Mouse (Mus musculus) B cell, adult 2 months (primary cell): ENCODE measurements around the gene Cotl1.

Experiments used
- DNase-seq, 2 experiments: peaks; one replicate each; pipeline ENCODE4 v3.0.0; 2022

The Cotl1 gene

DNA sequence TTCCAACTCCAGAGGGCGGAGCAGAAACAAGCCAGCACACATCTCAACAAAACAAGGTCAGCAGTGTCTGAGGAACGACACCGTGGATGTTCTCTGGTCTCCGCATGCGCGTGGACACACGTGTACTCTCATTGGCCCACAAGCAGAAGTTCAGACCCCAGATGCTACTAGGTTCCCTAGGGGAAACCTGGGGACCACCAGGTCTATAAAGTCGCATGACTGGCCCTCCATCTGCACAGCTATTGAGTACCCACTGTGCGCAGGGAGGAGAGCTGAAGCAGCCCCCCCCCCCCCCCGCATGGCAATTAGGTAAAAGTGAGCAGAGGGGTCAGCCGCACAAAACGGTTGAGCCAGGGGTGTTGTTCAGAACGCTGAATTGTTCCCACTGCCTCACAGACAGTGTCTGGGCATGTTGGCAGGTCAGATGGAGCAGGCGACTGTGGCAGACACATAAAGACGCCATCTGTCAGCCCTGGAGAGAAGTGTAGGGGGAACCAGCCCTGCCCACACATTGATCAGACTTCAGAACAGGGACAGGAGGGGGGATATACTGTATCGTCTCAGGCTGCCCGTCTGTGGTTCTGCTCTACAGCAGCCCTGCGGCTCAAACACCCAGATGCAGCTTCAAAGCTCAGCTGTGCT is 54.5 kb downstream of the Cotl1 start:
- DNase-seq, result no peak

DNA sequence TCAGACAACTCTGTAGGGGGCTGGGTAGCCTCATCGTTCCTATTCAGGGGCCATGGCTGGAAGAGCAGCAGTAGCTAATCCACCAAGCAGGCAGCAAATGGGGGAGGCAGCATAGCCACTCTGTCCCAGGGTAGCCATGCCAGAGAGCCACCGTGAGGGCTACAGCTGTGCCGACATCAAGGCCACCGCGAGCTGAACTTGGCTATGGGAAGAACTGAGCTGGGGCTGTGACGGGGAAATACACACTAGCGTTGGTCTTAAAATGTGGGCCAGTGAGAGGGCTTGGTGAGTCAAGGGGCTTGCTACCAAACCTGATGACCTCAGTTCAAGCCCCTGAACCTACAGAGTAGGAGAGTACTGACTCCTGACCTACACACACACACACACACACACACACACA is 55.7 kb downstream of the Cotl1 start:
- DNase-seq, result no peak

DNA sequence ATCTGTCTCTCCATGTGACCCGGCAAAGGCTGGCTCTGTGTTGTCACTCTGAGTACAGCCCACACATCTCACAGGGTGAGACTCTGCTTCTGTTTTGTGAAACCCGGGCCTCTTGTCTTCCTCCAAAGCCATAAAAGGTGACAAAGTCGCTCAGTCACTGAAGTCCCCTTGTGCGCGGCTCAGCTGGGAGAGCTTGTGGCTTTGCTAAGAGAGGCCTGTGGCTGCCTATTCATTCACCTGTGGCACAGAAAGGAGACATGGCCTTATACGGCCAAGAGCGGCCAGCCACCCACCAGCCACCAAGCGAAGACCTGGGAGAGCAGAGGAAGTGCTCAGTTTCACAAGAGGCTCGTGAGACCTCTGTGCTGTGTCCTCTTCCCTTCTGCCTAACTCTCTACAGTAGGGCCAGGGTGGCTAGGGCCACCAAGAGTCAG is 56.2 kb downstream of the Cotl1 start:
- DNase-seq, result peak; percentile 82 to 85

- no peak for DNase-seq
These were observed 56.8 kb downstream of the Cotl1 start for GRCm38 (mm10) chr8:119783579-119783978.

GRCm38 (mm10) chr8:119782715-119783114 is 57.6 kb downstream of the Cotl1 start:
- peak; percentile 87 for DNase-seq

DNA sequence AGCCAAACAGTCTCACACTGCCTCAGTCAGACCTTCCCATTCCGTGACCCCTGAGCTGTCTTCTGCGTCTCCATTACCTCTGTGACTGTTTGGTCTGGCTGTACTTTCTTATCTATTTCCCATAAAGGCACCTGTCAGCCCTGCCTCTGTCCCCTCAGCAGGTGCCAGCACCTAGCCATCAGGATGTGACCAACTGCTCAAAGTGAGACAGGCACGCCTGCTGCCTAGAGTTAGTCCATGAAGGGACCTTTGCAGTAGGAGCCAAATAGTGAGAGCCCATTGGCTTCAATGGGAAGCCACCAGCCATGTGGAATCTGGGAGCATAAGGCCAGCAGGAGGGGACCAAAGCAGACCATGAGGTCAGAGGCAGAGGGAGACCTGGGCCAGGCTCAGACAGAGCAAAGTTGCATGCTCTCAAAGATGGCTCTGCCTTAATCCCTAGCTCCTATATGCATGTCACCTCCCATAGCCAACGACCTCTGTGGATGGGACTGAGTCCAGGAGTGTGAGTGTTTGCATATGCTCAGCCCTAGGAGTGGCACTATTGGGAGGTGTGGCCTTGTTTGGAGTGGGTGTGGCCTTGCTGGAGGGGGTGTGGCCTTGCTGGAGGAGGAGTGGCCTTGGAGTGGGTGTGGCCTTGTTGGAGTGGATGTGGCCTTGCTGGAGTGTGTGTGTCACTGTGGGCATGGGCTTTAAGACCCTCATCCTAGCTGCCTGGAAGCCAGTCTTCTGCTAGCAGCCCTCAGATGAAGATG is 59.1 kb downstream of the Cotl1 start:
- DNase-seq, result peak; percentile 81 to 84

DNA sequence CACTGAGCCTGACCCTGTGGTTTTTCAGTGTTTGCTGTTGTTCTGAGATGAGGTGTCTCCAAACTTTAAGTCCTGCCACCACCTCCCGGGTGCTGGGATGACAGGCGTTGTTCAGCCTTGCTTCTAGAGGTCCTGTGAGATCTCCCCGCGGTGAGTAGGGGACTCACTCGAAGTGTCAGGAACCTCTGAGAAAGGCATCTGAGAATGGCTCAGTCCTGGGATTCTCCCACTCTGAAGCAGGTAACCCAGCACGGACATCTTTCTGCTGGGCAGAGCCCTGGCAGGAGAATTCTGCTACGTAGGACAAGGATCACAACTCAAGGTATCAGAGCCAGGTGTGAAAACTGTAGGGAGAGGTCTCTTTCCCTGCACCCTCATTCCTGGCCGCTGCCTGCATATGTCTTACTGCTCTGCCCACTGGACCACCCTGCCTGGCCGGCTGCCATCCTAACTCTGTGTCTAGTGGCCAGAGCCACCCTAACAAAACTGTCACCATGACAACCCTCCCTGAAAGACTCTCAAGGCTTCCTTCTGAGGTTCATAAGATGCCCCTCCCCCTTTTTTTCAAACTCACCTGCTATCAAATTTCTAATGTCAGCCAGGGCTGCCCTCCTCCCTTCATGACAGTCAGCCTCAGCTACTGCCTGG is 59.8 kb downstream of the Cotl1 start:
- DNase-seq, result no peak

GRCm38 (mm10) chr8:119779013-119779737 is 61.2 kb downstream of the Cotl1 start:
- DNase-seq, result peak; percentile 82 to 85

GRCm38 (mm10) chr8:119778263-119778662 is 62.1 kb downstream of the Cotl1 start, which contains the start of gene Tldc1:
Gene Tldc1, minus strand, starts transcription at chr8:119778416.
- DNase-seq, result peak; percentile 98

GRCm38 (mm10) chr8:119777765-119778164 is 62.6 kb downstream of the Cotl1 start:
- DNase-seq, result peak; percentile 19 to 41

DNA sequence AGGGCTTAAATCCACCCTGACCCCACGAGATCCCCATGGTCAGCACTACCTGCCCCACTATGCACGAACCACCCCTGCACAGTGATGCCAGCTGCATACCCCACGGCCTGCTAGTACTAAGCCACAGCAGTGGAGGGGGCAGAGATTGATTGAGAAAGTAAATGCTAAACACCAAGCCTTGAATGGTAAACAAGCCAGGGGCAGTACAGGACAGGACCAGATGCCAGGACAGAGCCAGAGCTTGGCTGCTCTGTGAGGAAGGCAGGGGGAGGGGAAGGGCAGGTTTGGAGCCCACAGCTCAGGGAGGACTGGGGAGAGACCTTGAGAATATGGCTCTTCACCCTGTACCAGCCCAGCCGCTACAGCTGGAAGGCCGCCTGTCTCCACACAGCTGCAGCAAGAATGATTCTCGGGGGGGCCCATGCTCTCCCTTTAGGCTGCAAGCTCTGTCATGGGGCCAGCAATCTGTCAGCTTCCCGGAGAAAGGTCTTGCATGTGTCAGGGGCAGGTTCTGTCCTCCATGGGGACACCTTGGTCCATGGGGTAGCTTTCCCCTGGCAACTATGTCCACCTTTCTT is 63.6 kb downstream of the Cotl1 start:
- no peak for DNase-seq

- no peak for DNase-seq
These were observed 74.4 kb downstream of the Cotl1 start for GRCm38 (mm10) chr8:119765761-119766444.

DNA sequence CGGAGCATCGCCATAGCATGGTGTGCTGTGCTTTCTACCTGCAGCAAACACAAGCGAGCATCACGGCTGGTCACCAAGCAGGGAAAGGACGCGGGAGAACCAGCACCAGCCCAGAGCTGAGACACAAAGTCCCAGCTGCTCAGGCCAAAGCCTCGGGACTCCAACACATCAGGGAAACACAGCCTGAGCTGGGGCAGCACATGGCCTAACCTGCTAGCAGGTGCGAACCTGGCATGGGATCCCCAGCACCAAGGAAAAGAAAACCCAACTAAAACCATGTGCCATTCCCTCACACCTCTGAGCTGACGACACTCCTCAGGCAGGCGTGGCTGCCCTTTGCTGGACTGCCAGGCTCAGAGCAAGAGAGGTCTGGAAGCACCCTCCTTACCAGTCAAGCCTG is 75.0 kb downstream of the Cotl1 start:
- DNase-seq, result no peak

- DNase-seq, result no peak
These were observed 77.8 kb downstream of the Cotl1 start for GRCm38 (mm10) chr8:119762226-119763220.

- DNase-seq, result no peak
These were observed 78.7 kb downstream of the Cotl1 start for GRCm38 (mm10) chr8:119761692-119762091.
